Mouse (Mus musculus) heart, postnatal 10 days (tissue): ENCODE results near the gene Bdkrb1. TPM values are rescaled to one million over a fixed set of nuclear protein-coding genes. Genes with fewer than 3 reads are reported as not detected.
A peak's percentile ranks its signal among the peaks of the same experiment; 100 is the strongest.

Experiments
- DNase-seq, 2 experiments: peaks; one replicate each; pipeline ENCODE4 v3.0.0; 2021
- intact Hi-C: fragments of 180-260 bp; cut with DNase I; formaldehyde crosslinking; loops from one replicate; pipeline ENCODE4 v1.15.1; 2025
- total RNA-seq, 2 experiments: library from RNA; stranded (reverse); gene quantifications; 2 replicates each; pipeline ENCODE4 v1.2.3; 2021

The Bdkrb1 gene
- total RNA-seq: not detected

DNA sequence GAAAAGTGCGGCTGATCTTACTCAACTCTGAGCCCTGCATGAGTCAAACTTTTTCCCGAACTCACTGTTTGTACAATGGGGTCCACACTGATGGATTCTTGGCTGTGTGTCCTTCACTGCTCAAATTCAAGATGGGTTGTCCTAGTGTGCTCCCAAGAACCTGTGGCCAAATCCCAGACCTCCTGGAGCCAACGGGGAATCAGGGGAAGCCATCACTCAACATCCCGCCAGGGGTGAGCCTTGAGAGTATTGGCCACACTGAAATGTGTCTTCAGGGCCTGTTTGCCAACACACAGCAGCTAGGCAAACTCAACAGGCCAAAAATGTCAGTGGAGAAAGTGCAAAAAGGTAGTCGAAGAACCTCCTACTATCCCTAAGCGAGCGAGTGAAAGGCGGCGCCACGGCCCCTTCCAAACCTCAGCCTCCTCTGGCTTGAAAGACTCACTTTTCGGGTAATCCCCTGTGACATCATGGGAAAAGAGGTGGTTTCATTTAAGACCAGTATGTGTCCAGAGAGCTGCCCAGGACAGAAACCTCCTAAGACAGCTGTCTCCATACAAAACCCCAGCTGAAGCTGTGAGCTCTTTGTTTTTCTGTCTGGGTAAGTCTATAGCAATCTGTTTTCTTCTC is at the start of gene Bdkrb1:
Bdkrb1 (plus strand) TSS at position 505 of the 630 bp plus-strand sequence.
- no peak for DNase-seq
- intact Hi-C loops: no loop called here

DNA sequence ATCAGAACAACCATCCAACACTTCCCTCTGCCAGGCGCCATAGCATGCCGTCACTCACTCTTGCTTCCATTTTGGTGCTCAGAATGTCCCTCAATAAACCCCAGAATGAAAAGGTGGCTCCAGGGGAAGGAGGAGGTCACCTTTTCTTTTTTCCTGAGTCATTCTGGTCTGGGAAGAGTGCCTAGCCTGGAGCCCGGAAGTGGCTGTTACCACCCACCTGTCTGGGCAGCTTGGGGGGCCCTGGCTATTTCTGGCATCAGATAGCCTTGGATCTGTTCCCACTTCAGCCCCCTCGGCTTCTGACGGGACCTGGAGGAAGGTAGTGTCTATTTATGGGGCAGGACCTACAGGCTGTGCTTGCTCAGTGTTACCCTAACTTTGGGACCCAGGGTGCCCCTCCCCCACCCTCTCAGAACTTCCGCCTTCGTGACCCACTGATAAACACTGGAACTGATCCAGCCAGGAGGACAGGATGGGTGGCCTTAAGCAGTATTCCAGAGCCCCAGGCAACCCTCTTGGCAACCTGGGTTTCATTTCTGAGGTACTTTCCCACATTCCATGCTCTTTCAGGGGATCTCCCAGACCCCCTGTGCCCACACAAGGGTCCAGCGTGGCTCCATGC is 48.6 kb upstream of the Bdkrb1 start:
- no peak for DNase-seq
- intact Hi-C loops: no loop called here

DNA sequence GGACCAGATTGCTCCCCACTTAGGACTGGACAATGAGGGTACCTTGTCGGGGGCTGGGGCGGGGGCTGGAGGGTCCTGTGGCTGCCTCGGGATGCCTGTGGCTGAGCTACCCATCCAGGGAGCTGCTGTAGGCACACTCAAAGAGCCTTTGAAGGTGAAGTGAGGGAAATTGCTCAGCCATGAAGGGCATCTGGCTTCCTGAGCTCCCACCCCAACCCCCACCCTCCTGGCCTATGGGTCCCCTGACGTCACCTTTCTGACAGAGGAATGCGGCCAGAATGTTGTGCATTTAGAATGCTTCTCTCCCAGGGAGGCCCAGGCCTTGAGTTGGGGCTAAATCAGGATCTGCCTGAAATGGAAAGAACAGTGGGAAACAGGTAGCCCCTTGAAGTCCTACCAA is 47.7 kb upstream of the Bdkrb1 start:
- intact Hi-C loops: no loop called here
- DNase-seq: no peak

DNA sequence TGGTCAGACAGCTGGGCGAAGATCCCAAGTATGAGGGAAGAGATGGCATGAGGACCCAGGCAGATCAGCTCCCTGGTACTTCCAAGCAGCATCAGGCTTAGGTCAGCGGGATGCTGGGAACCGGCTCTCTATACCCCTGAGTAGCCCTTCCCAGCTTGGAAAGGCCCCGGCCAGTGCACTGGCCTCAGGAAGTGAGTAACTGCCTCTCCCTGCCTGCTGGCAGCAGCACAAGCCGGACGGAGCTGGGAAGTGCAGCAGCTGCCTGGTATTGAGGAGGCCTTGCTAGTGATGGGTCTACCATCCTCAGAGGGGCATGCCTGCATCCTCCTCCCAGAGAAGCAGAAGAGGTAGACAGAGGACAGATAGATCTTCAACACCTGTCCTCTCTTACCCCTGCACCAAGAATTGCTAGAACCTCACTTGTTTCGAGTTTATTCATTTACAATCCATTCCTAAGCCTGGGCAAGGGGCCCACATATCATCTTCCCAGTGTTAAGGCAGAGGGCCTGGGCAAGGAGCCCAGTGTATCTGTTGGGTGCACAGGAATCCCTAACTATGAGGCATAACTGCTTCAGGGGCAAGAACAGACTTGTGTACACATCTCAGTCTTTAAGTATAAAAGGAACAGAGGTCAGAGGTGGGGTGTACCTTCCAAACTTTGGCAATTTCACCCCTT is 45.5 kb upstream of the Bdkrb1 start:
- peak; percentile 67 to 75 for DNase-seq
- intact Hi-C loops: no loop called here

DNA sequence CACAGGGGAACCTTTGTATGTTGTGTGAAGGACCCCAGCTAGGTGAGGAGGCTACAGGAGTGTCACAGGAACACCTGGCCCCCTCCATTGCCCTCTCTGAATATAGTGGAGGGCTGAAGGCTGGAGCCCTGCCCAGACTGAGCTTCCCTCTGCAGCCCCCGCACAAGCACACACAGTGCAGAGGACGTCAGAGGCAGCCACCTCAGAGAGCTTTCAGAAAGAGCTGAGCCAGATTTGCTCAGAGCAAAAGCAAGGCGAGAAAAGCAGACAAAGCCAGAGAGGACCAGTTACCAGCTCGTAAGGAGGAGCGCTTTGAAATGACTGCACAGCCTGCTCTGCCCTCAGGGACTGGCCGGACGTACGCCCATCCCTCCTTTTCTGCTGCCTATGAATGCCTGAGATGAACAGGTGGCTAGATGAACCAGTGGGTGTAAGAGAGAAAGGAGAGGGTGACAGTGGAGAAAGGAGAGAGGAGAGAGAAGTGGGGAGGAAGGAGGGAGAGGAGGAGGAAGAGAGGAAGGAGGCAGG is 41.8 kb upstream of the Bdkrb1 start:
- intact Hi-C loops: loop anchor here (5.0 kb wide), 1 partner anchor 49 kb away; no protein-coding TSS in a partner anchor
- DNase-seq: no peak

DNA sequence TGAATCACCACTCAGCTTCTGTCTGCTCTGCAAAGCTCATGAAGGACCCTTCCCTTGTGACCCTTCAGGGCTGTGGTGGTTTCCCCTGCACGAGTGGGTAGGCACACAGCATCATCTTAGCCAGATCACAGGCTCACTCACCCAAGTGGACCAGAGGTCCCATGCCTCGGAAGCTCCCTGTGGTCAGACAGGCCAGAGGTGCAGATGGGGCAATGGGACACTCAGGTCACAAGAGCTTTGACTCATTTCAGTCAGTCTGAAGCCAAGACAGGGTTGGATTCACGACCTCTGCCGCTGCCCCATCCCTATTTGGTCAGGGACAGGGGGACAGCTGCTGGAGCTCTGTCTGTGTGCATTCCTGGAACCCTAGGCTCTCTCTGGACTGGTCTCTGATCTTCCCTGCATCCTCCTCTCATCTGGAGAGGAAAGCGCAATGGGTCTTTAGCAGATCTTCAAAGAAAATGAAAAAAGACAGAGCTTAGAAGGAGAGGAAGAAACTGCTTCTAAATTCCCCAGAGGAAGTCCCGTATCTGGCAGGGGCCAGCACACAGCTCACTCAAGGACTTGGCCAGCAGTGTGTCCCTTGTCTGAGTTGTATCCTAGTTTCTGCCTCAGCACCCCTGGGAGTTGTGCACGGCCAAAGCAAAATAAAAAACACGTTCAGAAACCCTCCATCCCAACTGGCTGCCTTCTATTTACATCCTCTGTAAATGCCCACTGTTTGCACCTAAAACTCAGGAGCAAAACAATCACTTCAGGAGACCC is 40.6 kb upstream of the Bdkrb1 start:
- peak in 1 of 2 experiments; percentile 39 for DNase-seq
- intact Hi-C loops: loop anchor here (2.0 to 5.0 kb wide), 2 partner anchors 23 to 50 kb away; no protein-coding TSS in a partner anchor

DNA sequence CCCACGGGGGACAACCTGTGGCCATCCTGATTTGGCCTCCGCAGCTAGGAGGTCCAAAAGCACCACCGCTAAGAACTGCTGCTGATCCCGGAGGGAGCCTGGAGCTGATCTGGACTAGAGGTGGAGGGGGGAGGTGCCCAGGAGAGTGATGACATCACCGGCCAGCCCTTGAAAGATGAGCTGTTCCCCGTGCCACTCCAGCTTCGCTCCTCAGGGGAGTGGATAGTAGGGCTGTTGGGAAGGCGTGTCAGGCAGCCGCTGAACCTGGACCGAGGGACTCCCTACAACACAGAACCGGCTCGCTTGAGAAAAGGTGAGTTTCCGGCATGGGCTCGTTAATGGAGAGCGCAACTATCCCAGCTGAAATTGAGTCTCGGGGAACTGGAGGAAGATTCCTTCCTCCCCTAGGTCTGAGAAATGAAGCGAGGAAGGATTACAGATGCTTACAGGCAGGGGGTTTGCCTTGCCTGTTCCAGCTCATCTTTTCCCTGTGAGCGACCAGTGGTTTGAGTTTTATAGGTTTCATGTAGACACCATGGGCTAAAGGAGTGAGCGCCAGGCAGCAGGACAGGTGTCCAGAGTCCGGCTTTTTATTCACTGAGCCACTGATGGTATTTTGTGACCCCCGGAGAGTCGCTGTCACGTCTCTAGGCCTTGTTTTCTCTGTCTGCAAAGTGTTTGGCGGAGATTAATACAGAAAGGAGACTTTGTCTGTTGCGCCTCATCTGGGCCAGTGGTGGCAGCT is 39.8 kb upstream of the Bdkrb1 start, which contains the start of gene Bdkrb2:
Bdkrb2 (plus strand) TSS at position 291 of the 745 bp plus-strand sequence.
- intact Hi-C loops: loop anchor here (2.0 to 5.0 kb wide), 2 partner anchors 22 to 51 kb away; no protein-coding TSS in a partner anchor
- DNase-seq: peak; percentile 41 to 49

DNA sequence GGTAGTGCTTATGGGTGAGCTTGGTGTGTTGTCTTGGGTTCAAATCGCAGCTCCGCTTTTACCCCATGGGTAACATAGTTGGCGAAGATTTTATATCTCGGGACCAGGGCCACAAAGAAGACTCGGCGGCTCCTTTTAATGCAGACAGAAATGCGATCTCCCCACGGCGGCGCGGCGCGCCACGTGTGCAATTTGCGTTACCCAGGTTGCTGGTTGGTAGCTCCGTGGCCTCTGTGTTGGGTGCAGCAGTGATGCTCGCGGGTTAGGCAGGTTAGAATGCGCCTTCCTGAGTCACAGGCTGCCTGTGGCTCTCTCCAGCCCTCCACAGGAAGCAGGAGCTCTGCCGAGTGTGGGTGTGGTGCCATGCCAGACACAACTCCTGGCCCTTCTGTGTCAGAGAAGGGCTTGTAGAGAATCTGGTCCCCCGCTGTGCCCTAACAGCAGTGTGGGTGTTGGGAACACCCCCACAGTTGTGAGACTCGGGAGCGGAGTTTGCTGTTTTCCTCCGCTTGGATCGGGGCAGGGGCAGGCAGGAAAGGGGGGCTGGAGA is 39.1 kb upstream of the Bdkrb1 start:
- intact Hi-C loops: loop anchor here (2.0 to 5.0 kb wide), 2 partner anchors 21 to 52 kb away; no protein-coding TSS in a partner anchor
- no peak for DNase-seq

DNA sequence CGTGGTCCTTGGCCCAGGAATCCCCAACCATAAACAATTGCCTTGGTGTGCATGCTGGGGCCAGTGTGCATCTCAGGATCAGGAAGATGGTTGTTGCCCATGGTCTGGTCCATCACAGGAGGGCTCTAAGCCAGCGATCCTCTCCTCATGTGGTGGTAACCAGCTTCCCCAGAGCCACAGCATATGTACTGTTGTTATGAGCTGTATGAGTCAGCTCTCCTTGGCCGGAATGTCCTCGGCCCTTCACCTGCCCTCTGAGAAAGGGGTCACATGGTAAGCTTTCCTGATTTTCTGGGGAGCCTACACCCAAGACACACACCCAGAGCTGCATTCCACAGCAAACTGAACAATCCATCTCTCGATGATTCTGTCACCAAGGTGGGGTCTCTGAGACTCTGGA is 37.7 kb upstream of the Bdkrb1 start:
- intact Hi-C loops: no loop called here
- no peak for DNase-seq

DNA sequence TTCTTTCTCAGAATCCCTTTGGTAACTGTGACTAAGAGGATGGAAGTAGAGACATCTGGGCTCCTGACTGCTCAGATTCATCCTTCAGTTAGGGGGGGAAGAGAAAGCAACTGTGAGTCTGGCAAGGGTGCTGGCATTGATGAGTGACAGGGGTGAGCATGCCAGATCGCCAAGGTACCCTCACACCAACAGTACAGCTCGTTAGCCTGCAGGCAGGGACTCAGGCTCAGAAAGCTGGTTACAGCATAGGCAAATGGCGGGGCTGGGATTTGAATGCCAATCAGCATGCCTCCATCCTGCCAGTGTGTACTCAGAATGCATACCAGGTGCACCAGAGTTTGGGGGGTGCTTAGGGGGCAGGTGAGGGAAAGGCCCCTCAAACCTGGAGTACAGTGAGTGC is 31.0 kb upstream of the Bdkrb1 start:
- intact Hi-C loops: no loop called here
- no peak for DNase-seq

DNA sequence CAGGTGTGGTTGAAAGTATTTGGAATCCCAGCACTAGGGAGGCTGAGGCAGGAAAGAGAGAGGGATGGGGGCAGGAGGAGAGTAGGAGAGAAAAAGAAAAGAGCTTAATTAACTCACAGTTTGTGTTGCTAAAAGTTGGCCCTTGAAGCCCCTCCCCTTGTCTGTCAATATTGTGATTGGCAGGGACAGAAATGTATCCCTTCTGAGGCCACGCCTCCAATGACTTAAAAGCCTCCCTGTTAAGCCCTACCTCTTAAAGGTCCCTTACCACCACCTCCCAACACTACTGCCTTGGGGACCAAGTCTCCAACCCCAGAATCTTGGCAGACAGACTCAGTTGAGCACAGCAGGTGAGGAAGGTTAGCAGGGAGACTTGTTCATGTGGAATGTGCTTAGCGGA is 30.3 kb upstream of the Bdkrb1 start:
- intact Hi-C loops: no loop called here
- no peak for DNase-seq

DNA sequence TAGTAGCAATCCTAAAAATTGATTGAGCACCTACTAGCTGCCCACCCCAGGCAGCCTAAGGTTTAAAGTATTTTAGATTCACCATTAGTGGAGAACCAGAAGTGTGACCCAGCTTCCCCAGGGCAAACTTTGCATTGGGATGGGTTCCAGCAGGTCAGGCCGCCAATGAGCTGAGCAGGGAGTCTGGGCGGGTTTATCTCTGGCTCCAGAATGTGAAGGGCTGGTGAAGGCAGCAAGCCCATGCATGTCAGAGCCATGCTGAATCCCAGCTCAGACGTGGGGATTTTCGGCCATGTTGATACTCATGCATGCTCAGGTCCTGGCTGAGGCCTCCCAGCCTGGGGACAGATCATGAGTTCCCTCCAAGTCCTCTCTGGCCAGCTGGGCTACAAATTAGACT is 28.5 kb upstream of the Bdkrb1 start:
- intact Hi-C loops: no loop called here
- DNase-seq: no peak

DNA sequence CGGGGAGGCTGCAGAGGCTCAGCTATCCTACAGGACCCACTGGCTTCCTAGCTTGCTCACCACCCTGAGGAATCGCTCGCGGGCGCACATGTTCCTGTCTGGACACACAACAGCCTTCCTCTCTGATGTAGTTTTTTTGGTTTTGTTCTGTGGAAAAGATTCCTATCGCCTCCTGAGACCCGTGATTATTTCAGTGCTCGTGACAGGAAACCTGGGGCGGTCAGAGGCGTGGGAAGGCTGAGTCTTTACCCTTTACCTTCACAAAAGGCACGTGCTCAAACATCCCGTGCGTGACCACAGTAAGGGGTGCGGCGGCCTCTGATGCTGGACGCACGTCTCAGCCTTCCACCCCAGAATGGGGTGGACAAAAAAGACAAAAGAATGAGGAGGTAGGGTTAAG is 22.4 kb upstream of the Bdkrb1 start:
- intact Hi-C loops: loop anchor here (10.0 kb wide), 1 partner anchor 536 kb away; no protein-coding TSS in a partner anchor
- DNase-seq: no peak

DNA sequence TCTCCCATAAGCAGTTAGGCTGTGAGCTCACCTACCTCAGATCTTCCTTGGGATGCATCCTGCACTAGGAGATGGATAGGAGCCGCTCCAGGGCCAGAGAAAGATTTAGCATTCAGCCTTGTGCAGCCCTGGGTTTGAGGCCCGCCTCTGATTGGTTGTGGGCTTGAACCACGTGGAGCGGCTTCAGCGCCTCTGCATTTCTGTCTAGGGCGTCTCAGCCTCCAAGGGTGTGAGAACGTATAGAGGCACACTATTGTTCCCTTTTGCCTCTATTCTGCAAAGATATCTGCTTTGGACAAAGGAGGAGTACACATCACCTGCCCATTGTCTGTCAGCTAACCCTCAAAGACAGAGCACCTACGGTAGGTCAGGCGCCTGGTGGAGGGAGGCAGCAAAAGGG is 20.4 kb upstream of the Bdkrb1 start:
- intact Hi-C loops: loop anchor here (10.0 kb wide), 1 partner anchor 538 kb away; no protein-coding TSS in a partner anchor
- DNase-seq: no peak

DNA sequence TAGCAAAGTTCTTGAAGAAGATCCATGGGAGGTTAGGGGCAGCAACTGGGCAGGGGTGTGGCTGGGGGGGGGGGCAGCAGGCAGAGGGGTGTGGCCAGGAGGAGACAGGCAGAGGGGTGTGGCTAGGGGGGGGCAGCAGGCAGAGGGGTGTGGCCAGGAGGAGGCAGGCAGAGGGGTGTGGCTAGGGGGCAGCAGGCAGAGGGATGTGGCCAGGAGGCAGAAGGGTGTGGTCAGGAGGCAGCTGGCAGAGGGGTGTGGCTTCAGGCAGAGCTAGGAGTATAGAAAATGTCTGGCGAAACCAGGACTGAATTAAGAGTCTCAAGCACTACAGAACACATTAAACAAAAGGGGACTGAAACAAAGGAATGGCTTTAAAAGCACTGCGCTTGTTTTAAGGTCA is 19.4 kb upstream of the Bdkrb1 start:
- intact Hi-C loops: loop anchor here (10.0 kb wide), 1 partner anchor 539 kb away; no protein-coding TSS in a partner anchor
- DNase-seq: no peak

DNA sequence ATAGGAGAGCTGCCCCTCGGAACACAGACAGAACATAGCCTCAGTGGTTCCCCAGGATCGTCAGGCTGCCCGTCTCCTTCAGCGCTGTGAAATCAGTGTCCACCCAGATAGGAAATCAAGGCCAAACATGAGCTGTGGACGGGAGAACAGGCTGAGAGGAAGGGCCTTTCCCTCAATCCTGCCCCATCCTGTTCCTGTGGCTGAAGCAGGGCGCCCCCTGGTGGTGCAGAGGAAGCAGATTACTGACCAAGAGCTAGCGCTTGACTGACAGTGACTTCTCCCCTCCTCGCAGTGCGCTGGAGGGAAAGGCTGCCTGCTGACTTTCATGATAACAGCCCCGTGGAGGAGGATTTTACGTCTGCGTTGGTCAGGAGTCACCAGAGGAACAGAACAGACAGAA is 18.0 kb upstream of the Bdkrb1 start:
- intact Hi-C loops: loop anchor here (1.0 to 10.0 kb wide), 3 partner anchors 22 to 540 kb away; partner anchors contain the start of gene Bdkrb2
- peak; percentile 79 to 85 for DNase-seq

DNA sequence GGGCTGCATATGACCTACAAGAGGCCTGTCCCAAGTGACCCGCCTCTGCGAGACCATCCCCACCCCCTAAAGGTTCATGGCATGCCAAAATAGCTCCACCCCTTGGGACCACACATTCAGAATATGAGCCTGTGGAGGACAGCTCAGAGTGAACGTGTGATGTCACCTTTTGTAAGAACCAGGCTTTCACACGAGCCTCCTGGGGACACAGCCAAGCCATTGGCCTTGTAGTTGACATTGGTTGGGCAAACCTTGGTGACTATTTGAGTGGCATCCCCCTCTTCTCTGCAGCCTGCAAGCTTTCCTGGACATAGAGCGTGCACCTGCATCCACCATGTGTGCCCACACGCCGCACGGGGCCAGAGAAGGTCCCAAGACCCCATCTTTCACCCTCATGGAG is 15.4 kb upstream of the Bdkrb1 start:
- intact Hi-C loops: loop anchor here (10.0 kb wide), 1 partner anchor 543 kb away; no protein-coding TSS in a partner anchor
- DNase-seq: no peak

DNA sequence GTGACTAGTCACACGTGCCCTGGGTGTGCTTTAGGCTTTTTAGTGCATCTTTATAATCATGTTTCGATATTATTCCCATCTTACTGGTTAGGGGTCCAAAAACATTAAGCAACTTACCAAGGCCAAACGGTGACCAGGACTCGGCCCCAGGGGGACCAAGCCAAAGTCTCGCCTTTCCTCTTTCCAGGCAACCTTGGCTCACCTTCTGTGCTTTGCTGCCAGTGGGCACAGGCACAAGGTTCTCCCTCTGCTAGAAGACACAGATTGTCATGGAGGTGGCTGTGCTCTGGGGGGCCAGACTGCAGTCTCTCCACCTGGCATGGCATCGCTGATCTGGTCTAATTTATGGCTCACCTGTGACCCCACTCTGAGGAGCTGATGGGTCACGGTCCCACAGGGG is 12.1 kb upstream of the Bdkrb1 start:
- intact Hi-C loops: no loop called here
- no peak for DNase-seq

DNA sequence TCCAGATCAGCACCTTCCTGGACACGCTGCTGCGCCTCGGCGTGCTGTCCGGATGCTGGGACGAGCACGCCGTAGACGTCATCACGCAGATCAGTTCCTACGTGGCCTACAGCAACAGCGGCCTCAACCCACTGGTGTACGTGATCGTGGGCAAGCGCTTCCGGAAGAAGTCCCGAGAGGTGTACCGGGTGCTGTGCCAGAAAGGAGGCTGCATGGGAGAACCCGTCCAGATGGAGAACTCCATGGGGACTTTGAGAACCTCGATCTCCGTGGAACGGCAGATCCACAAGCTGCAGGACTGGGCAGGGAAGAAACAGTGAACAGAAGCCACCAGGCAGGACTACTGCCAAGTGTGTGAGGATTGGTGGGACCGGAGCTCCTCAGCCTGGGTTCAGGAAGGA is 10.5 kb upstream of the Bdkrb1 start:
- intact Hi-C loops: no loop called here
- DNase-seq: no peak
